Mouse (Mus musculus) hindbrain, embryonic 10.5 days (tissue): ENCODE measurements around the gene Ddx58. TPM values are rescaled to one million over a fixed set of nuclear protein-coding genes. Genes with fewer than 3 reads are reported as not detected.

ENCODE experiments used
- DNase-seq: peaks from one replicate; pipeline ENCODE4 v3.0.0-alpha.2; 2017; ENCODE audit warnings: low spot score
- H3K27ac ChIP-seq: fragments of 300-500 bp; sonication (generic); 2 replicates; pipeline ENCODE4 v1.5.1; 2016; ENCODE audit warnings: mild to moderate bottlenecking, moderate library complexity
- H3K27me3 ChIP-seq: fragments of 300-500 bp; sonication (generic); 2 replicates; pipeline ENCODE4 v1.6.1; 2016; ENCODE audit warnings: mild to moderate bottlenecking; ENCODE audit not compliant: poor library complexity, insufficient read depth, severe bottlenecking
- H3K36me3 ChIP-seq: fragments of 300-500 bp; sonication (generic); 2 replicates; pipeline ENCODE4 v1.6.1; 2016; ENCODE audit warnings: mild to moderate bottlenecking, moderate library complexity
- H3K4me1 ChIP-seq: fragments of 300-500 bp; sonication (generic); replicated peaks from 2 replicates; pipeline ENCODE4 v1.6.1; 2016; ENCODE audit warnings: mild to moderate bottlenecking
- H3K4me3 ChIP-seq: fragments of 300-500 bp; sonication (generic); 2 replicates; pipeline ENCODE4 v1.5.1; 2016; ENCODE audit warnings: mild to moderate bottlenecking, moderate library complexity
- H3K9me3 ChIP-seq: fragments of 300-500 bp; sonication (generic); 2 replicates; pipeline ENCODE4 v1.6.1; 2016; ENCODE audit warnings: mild to moderate bottlenecking, moderate library complexity
- WGBS: fragments of 180-500 bp; shearing (Covaris S2); methylation state at CpG from one replicate; pipeline ENCODE4 v1.1.7; 2016; 5-methylcytosine and 5-hydroxymethylcytosine counted together
- polyA plus RNA-seq: library from polyadenylated mRNA; unstranded; fragments of >200 nt; fragmentation: Nextera tagmentation; extraction: Ambion mirVana; gene quantifications from 2 replicates; pipeline ENCODE4 v1.2.1, GENCODE M21; 2016

Ddx58 gene
- polyA plus RNA-seq, 1 experiment from 2014 or later: 4.2 TPM

- Histone ChIP-seq H3K27me3 (no peaks in the 10 kb centered on the region), H3K27ac (no peak overlapping the region), H3K4me3 (no peak overlapping the region), H3K4me1 (no peaks in the 10 kb centered on the region), H3K36me3 (peaks cover 87% of the 10 kb centered on the region), H3K9me3 (no peaks in the 10 kb centered on the region)
- 74% methylated on average over 2 of the region's 2 CpGs for WGBS
- DNase-seq: no peak
Observed at GRCm38 (mm10) chr4:40192246-40192645, 47.4 kb downstream of the Ddx58 start.

GRCm38 (mm10) chr4:40187956-40188355 is 51.7 kb downstream of the Ddx58 start:
- Histone ChIP-seq H3K27me3 (no peaks in the 10 kb centered on the region), H3K4me1 (no peaks in the 10 kb centered on the region), H3K4me3 (no peak overlapping the region), H3K36me3 (peaks cover 93% of the 10 kb centered on the region), H3K27ac (no peak overlapping the region), H3K9me3 (no peaks in the 10 kb centered on the region)
- no peak for DNase-seq
- 93% methylated on average over 7 of the region's 7 CpGs for WGBS

GRCm38 (mm10) chr4:40184470-40184869 is 55.2 kb downstream of the Ddx58 start:
- Histone ChIP-seq H3K27me3 (no peaks in the 10 kb centered on the region), H3K27ac (no peak overlapping the region), H3K9me3 (no peaks in the 10 kb centered on the region), H3K36me3 (peaks cover 90% of the 10 kb centered on the region), H3K4me1 (no peaks in the 10 kb centered on the region), H3K4me3 (no peak overlapping the region)
- 78% methylated on average over 5 of the region's 5 CpGs for WGBS
- no peak for DNase-seq

GRCm38 (mm10) chr4:40183781-40184180 is 55.8 kb downstream of the Ddx58 start:
- no peak for DNase-seq
- 93% methylated on average over 6 of the region's 6 CpGs for WGBS

GRCm38 (mm10) chr4:40182651-40183320 is 56.8 kb downstream of the Ddx58 start:
- Histone ChIP-seq H3K27ac (no peak overlapping the region), H3K4me3 (no peak overlapping the region), H3K36me3 (peaks cover 88% of the 10 kb centered on the region), H3K27me3 (no peaks in the 10 kb centered on the region), H3K4me1 (no peaks in the 10 kb centered on the region), H3K9me3 (no peaks in the 10 kb centered on the region)
- DNase-seq: peak; percentile 68
- 47% methylated on average over 14 of the region's 14 CpGs for WGBS

More at GRCm38 (mm10) chr4:40183781-40184180, 55.8 kb downstream of the Ddx58 start:
- H3K27ac ChIP-seq: no peak overlapping the region
- H3K27me3 ChIP-seq: no peaks in the 10 kb centered on the region
- H3K4me3 ChIP-seq: no peak overlapping the region
- peaks cover 88% of the 10 kb centered on the region for H3K36me3 ChIP-seq
- no peaks in the 10 kb centered on the region for H3K9me3 ChIP-seq
- H3K4me1 ChIP-seq: no peaks in the 10 kb centered on the region

- Histone ChIP-seq H3K4me1 (no peaks in the 10 kb centered on the region), H3K36me3 (peaks cover 82% of the 10 kb centered on the region)
Observed at GRCm38 (mm10) chr4:40181681-40182080, 57.9 kb downstream of the Ddx58 start.

GRCm38 (mm10) chr4:40180046-40180445 is 59.6 kb downstream of the Ddx58 start:
- no peak overlapping the region for H3K27ac ChIP-seq
- H3K36me3 ChIP-seq: peaks cover 81% of the 10 kb centered on the region
- no peaks in the 10 kb centered on the region for H3K27me3 ChIP-seq
- no peaks in the 10 kb centered on the region for H3K4me1 ChIP-seq
- H3K9me3 ChIP-seq: no peaks in the 10 kb centered on the region
- no peak overlapping the region for H3K4me3 ChIP-seq
- no peak for DNase-seq
- WGBS: 92% methylated on average over 6 of the region's 6 CpGs

More at GRCm38 (mm10) chr4:40181681-40182080, 57.9 kb downstream of the Ddx58 start:
- no peak for DNase-seq
- H3K9me3 ChIP-seq: no peaks in the 10 kb centered on the region
- no peaks in the 10 kb centered on the region for H3K27me3 ChIP-seq
- no peak overlapping the region for H3K4me3 ChIP-seq
- WGBS: 95% methylated on average over 8 of the region's 8 CpGs
- no peak overlapping the region for H3K27ac ChIP-seq

- DNase-seq: no peak
- peaks cover 67% of the 10 kb centered on the region for H3K36me3 ChIP-seq
- no peaks in the 10 kb centered on the region for H3K27me3 ChIP-seq
- no peaks in the 10 kb centered on the region for H3K4me1 ChIP-seq
- H3K9me3 ChIP-seq: no peaks in the 10 kb centered on the region
- H3K27ac ChIP-seq: no peak overlapping the region
- 94% methylated on average over 17 of the region's 17 CpGs for WGBS
- no peak overlapping the region for H3K4me3 ChIP-seq
Observed at GRCm38 (mm10) chr4:40178584-40178983, 61.0 kb downstream of the Ddx58 start.

- 63% methylated on average over 4 of the region's 4 CpGs for WGBS
- Histone ChIP-seq H3K36me3 (peaks cover 46% of the 10 kb centered on the region), H3K4me3 (no peak overlapping the region), H3K4me1 (no peaks in the 10 kb centered on the region), H3K27me3 (no peaks in the 10 kb centered on the region), H3K9me3 (no peaks in the 10 kb centered on the region), H3K27ac (no peak overlapping the region)
- DNase-seq: no peak
Observed at GRCm38 (mm10) chr4:40174321-40174720, 65.3 kb downstream of the Ddx58 start.

- Histone ChIP-seq H3K4me1 (no peaks in the 10 kb centered on the region), H3K4me3 (no peak overlapping the region), H3K27ac (no peak overlapping the region), H3K36me3 (peaks cover 45% of the 10 kb centered on the region), H3K27me3 (no peaks in the 10 kb centered on the region), H3K9me3 (no peaks in the 10 kb centered on the region)
- no peak for DNase-seq
- WGBS: 87% methylated on average over 2 of the region's 2 CpGs
Observed at GRCm38 (mm10) chr4:40172336-40172735, 67.3 kb downstream of the Ddx58 start.

- H3K27ac ChIP-seq: no peak overlapping the region
- H3K36me3 ChIP-seq: peaks cover 50% of the 10 kb centered on the region
- H3K4me3 ChIP-seq: no peak overlapping the region
- 90% methylated on average over 4 of the region's 4 CpGs for WGBS
- no peaks in the 10 kb centered on the region for H3K4me1 ChIP-seq
- H3K9me3 ChIP-seq: no peaks in the 10 kb centered on the region
- no peaks in the 10 kb centered on the region for H3K27me3 ChIP-seq
- DNase-seq: no peak
Observed at GRCm38 (mm10) chr4:40171477-40171876, 68.2 kb downstream of the Ddx58 start.

GRCm38 (mm10) chr4:40163646-40164045 is 76.0 kb downstream of the Ddx58 start:
- Histone ChIP-seq H3K9me3 (peaks cover 8% of the 10 kb centered on the region), H3K4me1 (no peaks in the 10 kb centered on the region), H3K27me3 (no peaks in the 10 kb centered on the region), H3K4me3 (no peak overlapping the region), H3K27ac (no peak overlapping the region), H3K36me3 (peaks cover 63% of the 10 kb centered on the region)
- DNase-seq: no peak
- 90% methylated on average over 10 of the region's 10 CpGs for WGBS

GRCm38 (mm10) chr4:40160591-40161434 is 78.8 kb downstream of the Ddx58 start:
- Histone ChIP-seq H3K4me3 (no peak overlapping the region), H3K4me1 (no peaks in the 10 kb centered on the region), H3K9me3 (peaks cover 8% of the 10 kb centered on the region), H3K27me3 (no peaks in the 10 kb centered on the region), H3K27ac (no peak overlapping the region), H3K36me3 (peaks cover 37% of the 10 kb centered on the region)
- no peak for DNase-seq
- WGBS: 96% methylated on average over 8 of the region's 8 CpGs
